ENCODE assay signal across 1 mouse cellular context in the genomic region with DNA sequence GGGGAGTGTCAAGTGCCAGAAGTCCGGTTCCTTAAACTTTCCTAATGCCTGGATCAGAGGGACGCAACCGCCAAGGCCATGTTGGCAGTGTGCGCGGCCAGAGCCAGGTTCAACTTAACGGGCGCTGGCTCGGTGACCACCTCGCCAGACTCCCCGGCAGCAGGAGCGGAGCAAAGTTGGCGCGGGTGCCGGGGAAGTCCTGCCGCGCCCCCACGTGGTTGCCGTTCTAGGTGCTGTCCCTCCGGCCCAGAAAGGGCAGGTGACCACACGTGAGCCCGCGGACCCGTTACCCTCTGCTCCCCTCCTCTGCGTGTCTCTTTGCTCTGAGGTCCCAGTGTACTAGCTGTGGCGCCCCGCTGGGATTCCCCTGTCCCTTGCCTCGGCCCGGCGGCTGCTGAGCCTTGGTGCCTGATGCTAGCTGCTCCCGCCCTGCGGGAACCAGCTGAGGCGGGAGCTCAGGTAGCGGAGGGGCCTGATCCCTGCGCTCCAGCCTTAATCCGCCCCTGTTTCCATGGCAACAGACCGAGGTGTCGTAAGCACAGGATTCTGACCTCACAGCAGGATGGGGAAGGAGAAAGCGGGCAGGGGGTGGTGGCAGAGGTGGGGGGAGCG.
TF ChIP-seq lines count a peak whose summit lies in the region.

No protein-coding gene starts in this region.

TF ChIP-seq in CH12.LX, 34 proteins besides CTCF, POLR2A, EP300 and RAD21 (continued from another document):
- TF ChIP-seq NRF1 (IDR thresholded peaks at IDR 0.05; ENCODE audit: low read depth, low read length) = 0 out of 2 replicates have a peak, but pooled peaks have one; percentile 26
- TF ChIP-seq MEF2A (IDR thresholded peaks at IDR 0.05; ENCODE audit: borderline replicate concordance, low read depth, low read length) = no peak
- peak; percentile 61; the same call in 1 of the 2 replicates for TF ChIP-seq ETS1 (conservative IDR thresholded peaks at IDR 0.05; ENCODE audit: low read depth, low read length)
- TF ChIP-seq E2F4 (IDR thresholded peaks at IDR 0.05; ENCODE audit: insufficient replicate concordance, low read depth, low read length) = no peak
- TF ChIP-seq USF1 (IDR thresholded peaks at IDR 0.05; ENCODE audit: low read depth, low read length) = peak; percentile 55
- TF ChIP-seq CHD1 (IDR thresholded peaks at IDR 0.05; ENCODE audit: low read depth, low read length) = no peak
- no peak for TF ChIP-seq SIN3A (IDR thresholded peaks at IDR 0.05; ENCODE audit: low read length)
- TF ChIP-seq TCF12 (IDR thresholded peaks at IDR 0.05; ENCODE audit: low read depth, low read length) = no peak; the same call in 1 of the 2 replicates
- no peak for TF ChIP-seq TBP (conservative IDR thresholded peaks at IDR 0.05; ENCODE audit: low read depth, low read length)
- no peak; the same call in 1 of the 2 replicates for TF ChIP-seq SMC3 (IDR thresholded peaks at IDR 0.05; ENCODE audit: low read depth, low read length)
- TF ChIP-seq KAT2A (IDR thresholded peaks at IDR 0.05; ENCODE audit: insufficient replicate concordance, low read length) = no peak
TF ChIP-seq in CH12.LX: peak in this region for 7.
